Mouse (Mus musculus) intestine, postnatal 0 days (tissue): ENCODE results near the gene Ncapd2. TPM values are rescaled to one million over a fixed set of nuclear protein-coding genes. Genes with fewer than 3 reads are reported as not detected.
A peak's percentile ranks its signal among the peaks of the same experiment; 100 is the strongest.
"Not testable (repeated sequence)": the region's sequence is repeated elsewhere in the genome, so short reads cannot be mapped to it uniquely, and the experiment has no call there.

Source experiments
- ATAC-seq: fragments of 200-750 bp; cut with Nextera tagmentation; 2 replicates; pipeline ENCODE4 v1.8.0; 2017; ENCODE audit warnings: mild to moderate bottlenecking, moderate TSS enrichment, moderate library complexity
- H3K27ac ChIP-seq: fragments of 300-500 bp; sonication (generic); 2 replicates; pipeline ENCODE4 v1.5.1; 2014; ENCODE audit warnings: mild to moderate bottlenecking, low read depth, low read length, moderate library complexity
- H3K27me3 ChIP-seq: fragments of 300-500 bp; sonication (generic); replicated peaks from 2 replicates; pipeline ENCODE4 v1.6.1; 2014; ENCODE audit warnings: low read length, mixed read lengths; ENCODE audit not compliant: control insufficient read depth, insufficient read depth
- H3K36me3 ChIP-seq: fragments of 300-500 bp; sonication (generic); 2 replicates; pipeline ENCODE4 v1.6.1; 2014; ENCODE audit warnings: mild to moderate bottlenecking, moderate library complexity; ENCODE audit not compliant: control insufficient read depth, insufficient read depth
- H3K4me1 ChIP-seq: fragments of 300-500 bp; sonication (generic); replicated peaks from 2 replicates; pipeline ENCODE4 v1.6.1; 2014; ENCODE audit warnings: antibody characterized with exemption, low read length, mixed read lengths; ENCODE audit not compliant: control insufficient read depth, insufficient read depth
- H3K4me2 ChIP-seq: fragments of 300-500 bp; sonication (generic); replicated peaks from 2 replicates; pipeline ENCODE4 v1.6.1; 2014; ENCODE audit warnings: low read depth, mild to moderate bottlenecking, moderate library complexity
- H3K4me3 ChIP-seq: fragments of 300-500 bp; sonication (generic); 2 replicates; pipeline ENCODE4 v1.5.1; 2014; ENCODE audit warnings: low read depth, low read length
- H3K9ac ChIP-seq: fragments of 300-500 bp; sonication (generic); 2 replicates; pipeline ENCODE4 v1.6.1; 2014; ENCODE audit warnings: mild to moderate bottlenecking, low read depth, low read length
- H3K9me3 ChIP-seq: fragments of 300-500 bp; sonication (generic); 2 replicates; pipeline ENCODE4 v1.6.1; 2016; ENCODE audit warnings: mixed run types; ENCODE audit not compliant: control insufficient read depth
- CTCF ChIP-seq: sonication (generic); IDR thresholded peaks from 2 replicates; pipeline ENCODE4 v1.5.1; 2016; ENCODE audit warnings: low read depth, mild to moderate bottlenecking, control low read depth, antibody characterized with exemption, moderate library complexity
- WGBS: fragments of 180-500 bp; shearing (Covaris S2); extraction: QIAGEN DNeasy Blood & Tissue Kit; methylation state at CpG from one replicate; pipeline ENCODE4 v1.1.7; 2014; 5-methylcytosine and 5-hydroxymethylcytosine counted together
- polyA plus RNA-seq: library from polyadenylated mRNA; unstranded; fragments of >200 nt; fragmentation: Nextera tagmentation; extraction: Ambion mirVana; gene quantifications from 2 replicates; pipeline ENCODE4 v1.2.1, GENCODE M21; 2015

Gene Ncapd2
- polyA plus RNA-seq, 1 experiment from 2014 or later, result 17.9 TPM

DNA sequence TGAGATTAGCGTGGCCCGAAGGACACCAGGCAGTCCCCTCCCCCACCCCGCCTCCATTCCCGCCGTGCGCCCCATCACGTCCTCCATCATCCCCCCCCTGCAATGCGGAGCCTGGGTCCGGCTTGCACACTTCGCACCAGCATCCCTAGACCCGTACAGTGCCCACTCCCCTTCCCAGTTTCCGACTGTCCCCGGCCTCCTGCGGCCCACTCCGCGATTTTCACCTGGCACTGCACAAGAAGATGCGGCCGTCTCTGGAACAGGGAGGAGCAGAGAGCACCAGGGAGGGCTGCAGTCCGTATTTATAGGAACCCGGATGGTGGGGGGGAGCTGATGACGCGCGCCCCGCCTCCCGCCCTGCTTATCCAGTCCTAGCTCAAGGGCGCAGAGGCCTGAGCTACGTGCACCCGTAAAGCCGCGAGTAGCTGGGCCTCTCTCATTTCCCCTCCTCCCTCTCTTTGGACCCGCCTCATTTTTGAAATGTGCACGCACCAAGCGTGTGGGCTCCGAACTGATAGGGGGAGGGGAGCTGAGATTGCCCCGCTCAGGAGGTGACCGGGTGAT is 26.1 kb downstream of the Ncapd2 start:
- H3K36me3 ChIP-seq, result peaks cover 40% of the 10 kb centered on the region
- under 1% methylated on average over 35 of the region's 36 CpGs for WGBS
- no peaks in the 10 kb centered on the region for H3K27me3 ChIP-seq
- H3K4me1 ChIP-seq, result peaks cover 12% of the 10 kb centered on the region; the same call in 1 of the 2 replicates
- H3K4me3 ChIP-seq, result peak overlapping the region; percentile 84
- peak; percentile 81 for ATAC-seq
- peak overlapping the region; percentile 92 for H3K4me2 ChIP-seq
- no peak for TF ChIP-seq CTCF
- peak overlapping the region; percentile 76 for H3K9ac ChIP-seq
- peak overlapping the region; percentile 92 for H3K27ac ChIP-seq
- no peaks in the 10 kb centered on the region for H3K9me3 ChIP-seq

DNA sequence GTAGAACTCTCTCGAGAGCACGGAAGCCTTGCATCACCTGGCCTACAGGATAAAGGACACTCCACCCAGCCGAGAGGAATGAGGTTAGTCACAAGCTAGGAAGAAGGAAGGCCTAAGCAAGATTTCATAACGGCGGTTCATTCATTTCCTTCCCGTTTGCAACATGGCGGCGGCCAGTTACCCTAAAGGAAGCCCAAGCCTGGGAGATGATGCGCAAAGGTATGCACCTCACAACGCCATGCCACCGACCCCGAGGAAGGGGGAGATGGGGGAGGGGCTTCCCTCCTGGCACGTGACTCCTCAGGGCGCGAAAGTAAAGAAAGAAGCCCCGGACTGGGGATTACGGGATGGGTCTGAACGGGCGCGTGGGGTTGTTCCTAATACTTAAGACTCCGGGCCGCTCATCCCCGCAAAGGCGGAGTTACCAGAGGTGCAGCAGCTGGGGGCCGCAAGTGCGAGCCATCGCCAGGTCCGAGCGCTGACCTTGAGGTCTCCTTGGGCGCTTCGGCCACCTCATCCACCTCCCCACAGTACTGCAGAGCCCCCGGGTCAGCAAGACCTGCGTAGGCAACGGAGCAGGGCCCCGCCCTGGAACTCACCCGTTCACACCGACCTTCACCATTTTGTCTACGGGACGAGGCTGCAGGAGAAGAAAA is 26.7 kb downstream of the Ncapd2 start:
- TF ChIP-seq CTCF, result no peak
- H3K27me3 ChIP-seq, result no peaks in the 10 kb centered on the region
- H3K9me3 ChIP-seq, result no peaks in the 10 kb centered on the region
- peak overlapping the region; percentile 76 for H3K9ac ChIP-seq
- WGBS, result under 1% methylated on average over 39 of the region's 39 CpGs
- peaks cover 12% of the 10 kb centered on the region; the same call in 1 of the 2 replicates for H3K4me1 ChIP-seq
- peak overlapping the region; percentile 92 for H3K4me2 ChIP-seq
- peak overlapping the region; percentile 92 for H3K27ac ChIP-seq
- peak overlapping the region; percentile 84 for H3K4me3 ChIP-seq
- peaks cover 40% of the 10 kb centered on the region for H3K36me3 ChIP-seq
- peak; percentile 7; the same call in 1 of the 2 replicates for ATAC-seq

DNA sequence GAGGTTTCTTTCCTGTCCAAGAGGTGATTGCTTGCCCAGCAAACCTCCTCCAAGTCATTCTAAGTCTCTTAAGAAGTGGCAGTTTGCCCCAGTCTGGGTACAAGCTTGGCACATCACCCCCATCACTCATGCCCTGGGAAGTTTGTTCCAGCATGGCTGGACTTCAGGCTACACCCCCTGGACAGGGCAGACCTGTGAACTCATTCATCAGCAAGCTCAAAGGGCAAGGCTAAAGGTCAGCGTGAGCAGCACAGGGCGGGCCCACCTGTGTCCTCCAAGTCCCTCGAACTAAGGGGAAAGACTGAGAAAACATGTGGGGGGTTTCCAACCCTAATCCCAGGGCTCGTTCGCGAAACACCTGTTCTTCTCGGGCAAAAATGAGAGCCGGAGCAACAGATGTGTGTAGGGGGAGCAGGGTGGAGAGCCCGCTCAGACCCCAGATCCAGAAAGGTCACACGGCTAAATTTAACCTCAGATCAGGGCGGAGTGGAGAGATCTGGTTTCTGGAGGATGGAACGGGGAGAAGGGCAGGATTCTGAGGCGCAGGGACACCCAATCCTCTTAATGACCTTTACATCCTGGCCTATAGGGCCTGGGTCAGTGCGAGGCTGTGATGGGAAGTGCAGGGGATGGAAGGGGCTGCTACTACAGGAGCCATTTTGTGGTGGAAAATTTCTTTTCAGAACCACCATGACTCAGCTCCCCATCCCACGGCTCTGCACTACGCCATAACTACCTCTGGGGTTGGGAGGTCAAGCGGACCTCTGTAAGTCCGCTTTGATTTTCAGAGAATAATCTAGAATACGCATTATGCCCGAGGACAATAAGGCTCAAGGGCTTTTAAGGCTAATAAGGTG is 27.5 kb downstream of the Ncapd2 start:
- no peak; the same call in 1 of the 2 replicates for ATAC-seq
- Histone ChIP-seq H3K27ac (peak overlapping the region; percentile 92), H3K9ac (peak overlapping the region; percentile 76), H3K4me3 (peak overlapping the region; percentile 84), H3K27me3 (no peaks in the 10 kb centered on the region), H3K9me3 (no peaks in the 10 kb centered on the region), H3K4me2 (peak overlapping the region; percentile 92), H3K36me3 (peaks cover 40% of the 10 kb centered on the region), H3K4me1 (peaks cover 12% of the 10 kb centered on the region; the same call in 1 of the 2 replicates)
- TF ChIP-seq CTCF, result no peak
- 4% methylated on average over 20 of the region's 20 CpGs for WGBS

DNA sequence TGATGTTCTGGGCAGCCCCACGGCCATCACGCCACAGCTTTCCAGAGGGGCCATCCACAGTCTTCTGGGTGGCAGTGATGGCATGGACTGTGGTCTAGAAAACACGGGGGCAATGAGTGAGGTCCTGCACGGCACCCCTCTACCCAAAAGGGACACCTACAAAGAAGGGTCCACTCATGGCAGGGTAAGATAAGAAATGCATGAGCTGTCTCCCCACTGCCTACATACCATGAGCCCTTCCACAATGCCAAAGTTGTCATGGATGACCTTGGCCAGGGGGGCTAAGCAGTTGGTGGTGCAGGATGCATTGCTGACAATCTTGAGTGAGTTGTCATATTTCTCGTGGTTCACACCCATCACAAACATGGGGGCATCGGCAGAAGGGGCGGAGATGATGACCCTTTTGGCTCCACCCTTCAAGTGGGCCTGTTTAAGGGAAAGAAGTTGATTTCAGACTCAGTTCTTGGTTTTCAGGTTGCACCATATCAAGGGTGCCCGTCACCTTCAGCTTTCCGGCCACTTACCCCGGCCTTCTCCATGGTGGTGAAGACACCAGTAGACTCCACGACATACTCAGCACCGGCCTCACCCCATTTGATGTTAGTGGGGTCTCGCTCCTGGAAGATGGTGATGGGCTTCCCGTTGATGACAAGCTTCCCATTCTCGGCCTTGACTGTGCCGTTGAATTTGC is 28.7 kb downstream of the Ncapd2 start:
- not testable (repeated sequence) for H3K4me3 ChIP-seq, H3K27me3 ChIP-seq, H3K9ac ChIP-seq, H3K27ac ChIP-seq, ATAC-seq, H3K9me3 ChIP-seq
- H3K4me2 ChIP-seq, result peak overlapping the region; percentile 18; the same call in 1 of the 2 replicates
- 62% methylated on average over 11 of the region's 16 CpGs for WGBS
- H3K36me3 ChIP-seq, result peaks cover 37% of the 10 kb centered on the region; the same call in 1 of the 2 replicates
- peaks cover 12% of the 10 kb centered on the region; the same call in 1 of the 2 replicates for H3K4me1 ChIP-seq

DNA sequence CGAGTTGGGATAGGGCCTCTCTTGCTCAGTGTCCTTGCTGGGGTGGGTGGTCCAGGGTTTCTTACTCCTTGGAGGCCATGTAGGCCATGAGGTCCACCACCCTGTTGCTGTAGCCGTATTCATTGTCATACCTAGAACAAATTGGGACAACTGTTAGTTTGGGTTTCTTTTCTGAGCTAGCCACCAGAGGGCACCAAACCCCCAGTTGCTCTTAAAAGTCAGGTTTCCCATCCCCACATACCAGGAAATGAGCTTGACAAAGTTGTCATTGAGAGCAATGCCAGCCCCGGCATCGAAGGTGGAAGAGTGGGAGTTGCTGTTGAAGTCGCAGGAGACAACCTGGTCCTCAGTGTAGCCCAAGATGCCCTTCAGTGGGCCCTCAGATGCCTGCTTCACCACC is 29.5 kb downstream of the Ncapd2 start:
- H3K27ac ChIP-seq, H3K4me2 ChIP-seq, H3K9me3 ChIP-seq, H3K27me3 ChIP-seq, ATAC-seq, H3K4me1 ChIP-seq, H3K9ac ChIP-seq, H3K4me3 ChIP-seq: not testable (repeated sequence)
- peaks cover 33% of the 10 kb centered on the region; the same call in 1 of the 2 replicates for H3K36me3 ChIP-seq
- WGBS, result 11% methylated on average over 3 of the region's 5 CpGs
- TF ChIP-seq CTCF, result peak; percentile 75
